Mouse (Mus musculus) thymus, adult 2 months (tissue): ENCODE data around the gene Zc3h12c.

Source experiments
- CTCF ChIP-seq: fragments of 200-500 bp; IDR thresholded peaks from 2 replicates; pipeline ENCODE4 v1.5.1; 2012; ENCODE audit warnings: mild to moderate bottlenecking, control low read depth, low read length, moderate library complexity, borderline replicate concordance; ENCODE audit not compliant: control insufficient read depth, poor library complexity, insufficient read depth; ENCODE audit errors: extremely low read depth
- POLR2A ChIP-seq: fragments of 200-500 bp; IDR thresholded peaks from 2 replicates; pipeline ENCODE4 v1.6.1; 2012; ENCODE audit warnings: mild to moderate bottlenecking, low read length, control low read depth, moderate library complexity; ENCODE audit not compliant: control insufficient read depth, poor library complexity, insufficient read depth; ENCODE audit errors: extremely low read depth

DNA sequence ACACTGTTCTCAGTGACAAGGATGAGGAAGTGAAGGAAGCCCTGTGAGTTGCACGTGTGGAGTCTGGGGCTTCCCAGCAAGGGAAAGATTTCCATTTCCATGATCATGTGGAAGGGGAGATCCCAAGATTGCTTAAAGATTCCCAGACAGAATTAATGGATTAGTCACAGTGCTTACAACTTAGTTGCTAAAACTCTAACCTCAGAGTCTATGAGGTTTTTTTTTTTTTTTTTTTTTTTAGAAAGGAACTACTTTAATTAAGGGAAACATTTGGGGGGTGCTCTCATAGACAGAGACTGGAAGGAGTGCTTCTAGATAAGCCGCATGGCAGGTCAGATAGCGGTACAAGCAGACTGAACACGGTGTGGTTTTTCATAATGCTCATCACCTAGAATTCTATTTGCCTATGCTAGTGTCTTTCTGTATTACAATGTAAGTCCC is 6.3 kb upstream of the Zc3h12c start:
- TF ChIP-seq CTCF (no peak), POLR2A (no peak)
